In the genomic region with DNA sequence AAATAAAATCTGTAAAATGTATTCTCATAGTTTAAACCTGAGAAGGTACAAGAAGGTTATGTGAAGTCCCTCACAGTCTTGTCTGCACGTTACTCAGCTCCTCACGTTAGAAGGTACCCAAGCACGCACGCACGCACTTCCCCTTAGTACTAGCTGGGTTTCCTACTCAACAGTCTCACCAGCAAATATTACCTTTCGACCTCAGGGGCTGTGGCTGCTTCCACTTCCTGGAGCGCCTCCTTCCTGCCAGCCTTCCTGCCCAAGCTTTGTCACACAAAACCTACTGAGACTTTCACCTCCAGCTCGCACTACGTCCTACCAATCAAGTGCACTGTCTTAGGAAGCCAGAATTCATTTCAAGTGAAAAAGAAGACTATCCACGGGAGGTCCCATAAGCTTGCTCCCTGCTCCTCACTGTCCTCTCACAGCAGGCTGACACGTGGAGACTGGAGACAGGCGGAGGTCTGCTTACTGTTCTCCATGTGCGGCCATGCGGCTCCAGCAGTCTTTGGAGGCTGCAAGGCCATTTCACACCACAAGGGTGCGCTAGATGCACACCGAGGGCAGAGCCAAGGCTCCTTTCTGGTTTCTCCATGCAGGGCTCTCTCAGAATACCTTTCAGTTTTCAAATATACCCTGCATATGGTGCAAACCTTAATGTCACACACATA, we compare ENCODE assay signal across 8 mouse cellular contexts. TPM values are rescaled to one million over a fixed set of nuclear protein-coding genes. Genes with fewer than 3 reads are reported as not detected.
DNase-seq lines count a peak whose midpoint lies in the region; ATAC-seq and TF ChIP-seq lines count a peak whose summit lies in the region.

No protein-coding gene starts in this region.

- no peak overlapping the region for H3K4me3 ChIP-seq in bone marrow, adult 2 months (replicated peaks; ENCODE audit: control insufficient read depth, low read depth, low read length)
- peak overlapping the region; percentile 1; the same call in 1 of the 2 replicates for H3K4me3 ChIP-seq in embryonic facial prominence, embryonic 14.5 days (ENCODE audit: low read depth, low read length)
- no peak overlapping the region for H3K4me3 ChIP-seq in limb, embryonic 12.5 days (replicated peaks)
- H3K4me3 ChIP-seq in midbrain, embryonic 16.5 days (ENCODE audit: low read depth, low read length), result no peak overlapping the region

- WGBS in bone marrow, adult 2 months, result 2% methylated on average over 16 of the region's 16 CpGs
- WGBS in embryonic facial prominence, embryonic 14.5 days, result 30% methylated on average over 16 of the region's 16 CpGs
- WGBS in limb, embryonic 12.5 days, result 35% methylated on average over 16 of the region's 16 CpGs
- 36% methylated on average over 16 of the region's 16 CpGs for WGBS in midbrain, embryonic 16.5 days

- no peaks in the 10 kb centered on the region for H3K36me3 ChIP-seq in embryonic facial prominence, embryonic 14.5 days (ENCODE audit: control insufficient read depth, insufficient read depth, low read length)
- H3K36me3 ChIP-seq in limb, embryonic 12.5 days, result 0 out of 2 replicates have a peak, but pooled peaks cover 7% of the 10 kb centered on the region
- peaks cover 2% of the 10 kb centered on the region; the same call in 1 of the 2 replicates for H3K36me3 ChIP-seq in midbrain, embryonic 16.5 days (ENCODE audit: control insufficient read depth, insufficient read depth, low read length)

- 0 out of 2 replicates have a peak overlapping the region, but pooled peaks have one; percentile 44 for H3K9ac ChIP-seq in embryonic facial prominence, embryonic 14.5 days (ENCODE audit: low read depth, low read length)
- H3K9ac ChIP-seq in limb, embryonic 12.5 days (replicated peaks), result no peak overlapping the region
- H3K9ac ChIP-seq in midbrain, embryonic 16.5 days (ENCODE audit: low read depth, low read length), result 0 out of 2 replicates have a peak overlapping the region, but pooled peaks have one; percentile 32

- H3K9me3 ChIP-seq in embryonic facial prominence, embryonic 14.5 days (ENCODE audit: control insufficient read depth, low read length), result no peaks in the 10 kb centered on the region
- no peaks in the 10 kb centered on the region for H3K9me3 ChIP-seq in limb, embryonic 12.5 days
- no peaks in the 10 kb centered on the region for H3K9me3 ChIP-seq in midbrain, embryonic 16.5 days (replicated peaks; ENCODE audit: control insufficient read depth, low read length, poor library complexity, severe bottlenecking)

- DNase-seq in 416B (ENCODE audit: low read depth), result peak; percentile 95
- DNase-seq in embryonic facial prominence, embryonic 14.5 days (ENCODE audit: low spot score), result peak; percentile 86
- DNase-seq in heart, adult 8-10 months (ENCODE audit: low spot score), result peak; percentile 90
- peak; percentile 84 to 96 for DNase-seq in kidney, adult 8-10 months
- DNase-seq in spleen, postnatal 10 days (ENCODE audit: low spot score in 2 of 2), result peak; percentile 89 to 93

- ATAC-seq in embryonic facial prominence, embryonic 14.5 days (ENCODE audit: low read depth), result peak; percentile 91
- ATAC-seq in limb, embryonic 12.5 days (ENCODE audit: insufficient number of reproducible peaks, insufficient read depth, low FRiP score, low TSS enrichment, low read depth), result no peak
- peak; percentile 51; the same call in 1 of the 2 replicates for ATAC-seq in midbrain, embryonic 16.5 days

- TF ChIP-seq POLR2A in bone marrow, adult 2 months (IDR thresholded peaks at IDR 0.05; ENCODE audit: borderline replicate concordance, control insufficient read depth, low read depth, low read length), result no peak

- H3K4me2 ChIP-seq in embryonic facial prominence, embryonic 14.5 days (ENCODE audit: low read depth, low read length), result peak overlapping the region; percentile 43
- H3K4me2 ChIP-seq in limb, embryonic 12.5 days, result peak overlapping the region; percentile 8; the same call in 1 of the 2 replicates
- H3K4me2 ChIP-seq in midbrain, embryonic 16.5 days (ENCODE audit: low read length), result no peak overlapping the region

- peak; percentile 98 for TF ChIP-seq CTCF in bone marrow, adult 2 months (IDR thresholded peaks at IDR 0.05; ENCODE audit: control insufficient read depth, insufficient read depth, low read length)

- H3K4me1 ChIP-seq in bone marrow, adult 2 months (ENCODE audit: control insufficient read depth, insufficient read depth, low read length), result peaks cover 1% of the 10 kb centered on the region; the same call in 1 of the 2 replicates
- H3K4me1 ChIP-seq in embryonic facial prominence, embryonic 14.5 days (ENCODE audit: control insufficient read depth, insufficient read depth, low read length), result peaks cover 8% of the 10 kb centered on the region; the same call in 1 of the 2 replicates
- peaks cover under 1% of the 10 kb centered on the region; the same call in 1 of the 2 replicates for H3K4me1 ChIP-seq in limb, embryonic 12.5 days (replicated peaks)
- peaks cover 4% of the 10 kb centered on the region; the same call in 1 of the 2 replicates for H3K4me1 ChIP-seq in midbrain, embryonic 16.5 days (ENCODE audit: control insufficient read depth, insufficient read depth, low read length)

- no peaks in the 10 kb centered on the region for H3K27me3 ChIP-seq in embryonic facial prominence, embryonic 14.5 days (replicated peaks; ENCODE audit: control insufficient read depth, insufficient read depth, low read length)
- H3K27me3 ChIP-seq in limb, embryonic 12.5 days, result no peaks in the 10 kb centered on the region
- H3K27me3 ChIP-seq in midbrain, embryonic 16.5 days (ENCODE audit: control insufficient read depth, insufficient read depth, low read depth, low read length), result no peaks in the 10 kb centered on the region

- peak overlapping the region; percentile 27; the same call in 1 of the 2 replicates for H3K27ac ChIP-seq in bone marrow, adult 2 months (ENCODE audit: control insufficient read depth, insufficient read depth, low read depth, low read length, poor library complexity)
- no peak overlapping the region for H3K27ac ChIP-seq in embryonic facial prominence, embryonic 14.5 days (replicated peaks; ENCODE audit: low read depth, low read length)
- no peak overlapping the region for H3K27ac ChIP-seq in limb, embryonic 12.5 days
- no peak overlapping the region for H3K27ac ChIP-seq in midbrain, embryonic 16.5 days (ENCODE audit: low read length)

RNA-seq across cellular contexts. Expression of a gene that starts 18.5 kb away (rescaled TPM):
- 8.1 and 13.6 TPM in 2 replicates for polyA plus RNA-seq in bone marrow, adult 2 months (2011; ENCODE audit: insufficient read depth, insufficient read length, low replicate concordance, missing spikeins)
- 27.6 and 29.0 TPM in 2 replicates for polyA plus RNA-seq in embryonic facial prominence, embryonic 14.5 days (2014; fragmentation: Nextera tagmentation; extraction: Ambion mirVana)
- 10 to 100 TPM; 27.6 to 37.9 (median 30.9) TPM for total RNA-seq in heart, adult 8-10 months (2022)
- 20.5 and 20.7 TPM in 2 replicates for polyA plus RNA-seq in limb, embryonic 12.5 days (2016; fragmentation: Nextera tagmentation; extraction: Ambion mirVana)
- polyA plus RNA-seq in midbrain, embryonic 16.5 days (2015; fragmentation: Nextera tagmentation; extraction: Ambion mirVana), result 29.9 TPM in 2 replicates
